Mouse (Mus musculus): ENCODE results near the gene Lurap1.

- TF ChIP-seq POLR2A (IDR thresholded peaks at IDR 0.05; ENCODE audit: low read depth, low read length) (no peak), CTCF (IDR thresholded peaks at IDR 0.05; ENCODE audit: extremely low read depth, insufficient read length, insufficient replicate concordance, low read depth, low read length) (no peak)
Measured at GRCm38 (mm10) chr4:116088510-116089249, 62.5 kb downstream of the Lurap1 start.

All from small intestine, adult 2 months (tissue).